Mouse (Mus musculus): ENCODE data around the gene Plxnb2.

Gene Plxnb2

DNA sequence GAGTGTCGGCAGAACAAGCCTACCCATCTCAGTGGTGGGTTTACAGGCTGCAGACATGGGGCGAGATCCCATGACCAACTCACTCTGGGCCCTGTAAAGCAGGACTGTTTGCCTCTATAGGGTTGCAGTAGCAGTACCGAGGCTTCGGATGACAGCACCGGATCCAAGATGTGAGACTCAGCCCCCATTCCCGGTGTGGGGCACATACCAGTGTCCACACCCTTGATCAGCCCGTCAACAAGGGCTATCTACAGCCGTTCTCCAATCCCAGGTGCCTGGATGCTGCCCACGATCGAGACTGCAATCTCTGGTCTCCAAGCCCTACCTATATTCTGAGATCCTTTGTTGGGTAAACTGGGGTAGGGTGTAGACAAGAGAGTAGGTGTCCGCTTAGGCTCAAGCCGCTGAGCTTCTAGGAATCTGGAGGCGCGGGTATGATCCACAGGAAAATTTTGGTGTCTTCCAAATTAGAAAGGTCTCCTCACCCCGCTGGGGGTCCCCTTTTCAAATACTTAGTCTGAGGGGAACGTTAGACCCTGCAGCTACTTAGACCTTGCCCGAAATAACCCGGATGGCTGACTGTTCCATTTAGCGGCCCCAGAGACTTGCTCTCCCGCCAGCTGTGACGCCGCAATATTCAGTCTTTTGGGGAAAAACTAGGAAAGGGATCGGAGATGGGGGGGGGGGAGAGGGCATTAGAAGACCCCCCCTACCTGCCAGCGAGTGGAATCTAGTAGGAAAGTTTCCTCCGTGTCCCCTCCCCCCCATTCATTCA lies 31.9 kb downstream of the Plxnb2 start:
- no peak for DNase-seq (ENCODE audit: low spot score)

DNA sequence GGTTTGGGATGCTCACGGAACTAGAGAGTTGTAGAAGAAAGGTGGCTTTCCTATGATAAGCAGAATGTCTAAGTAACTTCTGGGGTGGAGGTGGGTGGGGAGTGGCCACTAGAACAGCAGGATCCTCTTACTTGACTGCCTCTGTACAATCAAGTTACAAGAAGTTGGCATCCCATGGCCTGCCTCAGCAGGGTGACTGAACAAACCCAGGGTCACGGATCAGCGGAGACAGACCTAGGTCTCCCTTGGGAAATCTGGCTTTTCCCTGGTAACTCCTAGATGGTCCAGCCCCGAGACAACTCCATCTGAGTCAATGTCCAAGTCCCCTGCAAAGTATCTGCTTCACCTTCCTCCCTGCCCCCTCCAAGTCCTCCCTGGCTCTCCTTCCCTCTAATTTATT lies 32.7 kb downstream of the Plxnb2 start:
- no peak for DNase-seq (ENCODE audit: low spot score)

DNA sequence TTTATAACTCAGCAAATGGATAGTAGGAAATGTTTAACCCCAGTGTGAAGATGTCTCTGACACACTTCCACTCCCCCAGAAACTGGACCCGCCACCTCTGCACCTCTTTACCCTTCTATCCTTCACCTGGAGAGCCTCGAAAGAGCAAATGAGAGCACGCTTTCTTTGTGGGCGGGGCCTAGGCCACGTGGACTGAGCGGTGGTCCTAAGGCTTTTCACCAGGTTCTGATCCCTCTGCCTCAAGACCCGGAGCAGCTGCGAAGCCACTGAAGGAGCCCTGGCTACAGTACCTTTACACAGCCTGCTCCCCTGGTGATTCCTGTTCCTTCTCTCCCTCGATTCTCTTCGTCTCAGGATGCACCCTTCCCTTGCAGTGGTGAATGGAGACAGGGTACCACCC lies 33.1 kb downstream of the Plxnb2 start:
- DNase-seq (ENCODE audit: low spot score) = no peak

DNA sequence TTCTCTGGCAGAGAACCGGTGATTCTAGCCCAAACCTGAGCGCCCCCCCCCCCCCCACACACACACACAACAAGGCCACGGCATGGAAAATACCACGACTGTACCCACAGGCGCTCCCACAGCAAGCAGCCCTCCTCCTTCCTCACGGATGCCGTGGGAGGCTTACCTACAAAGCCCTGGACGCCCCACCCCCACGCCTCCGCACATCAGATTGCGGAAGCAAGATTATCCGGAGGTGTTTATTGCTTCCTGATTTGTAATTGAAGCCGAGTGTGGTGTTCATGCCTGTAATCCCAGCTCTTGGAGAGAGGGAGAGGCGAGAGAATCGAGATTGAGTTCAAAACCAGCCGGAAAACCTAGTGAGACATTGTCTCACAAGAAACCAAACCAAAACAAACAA lies 33.6 kb downstream of the Plxnb2 start:
- DNase-seq (ENCODE audit: low spot score) = no peak

DNA sequence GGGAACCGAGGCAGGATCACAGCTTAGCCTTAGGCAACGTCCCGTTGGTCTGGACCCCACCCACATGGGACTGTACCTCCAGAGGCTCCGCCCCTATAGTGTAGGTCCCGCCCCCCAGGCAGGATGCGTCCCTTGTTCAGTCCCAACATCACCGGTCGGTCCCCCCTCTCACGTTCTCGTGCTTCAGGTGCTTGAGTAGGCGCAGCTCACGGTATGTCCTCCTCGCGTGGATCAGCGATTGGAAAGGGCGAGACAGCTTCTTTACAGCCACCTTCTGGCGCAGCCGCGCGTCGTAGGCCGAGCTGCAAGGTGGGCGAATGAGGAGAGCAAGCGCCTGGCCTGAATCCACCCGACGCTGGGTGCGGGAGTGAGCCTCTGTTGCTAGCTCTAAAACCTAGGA lies 34.1 kb downstream of the Plxnb2 start:
- no peak for DNase-seq (ENCODE audit: low spot score)

DNA sequence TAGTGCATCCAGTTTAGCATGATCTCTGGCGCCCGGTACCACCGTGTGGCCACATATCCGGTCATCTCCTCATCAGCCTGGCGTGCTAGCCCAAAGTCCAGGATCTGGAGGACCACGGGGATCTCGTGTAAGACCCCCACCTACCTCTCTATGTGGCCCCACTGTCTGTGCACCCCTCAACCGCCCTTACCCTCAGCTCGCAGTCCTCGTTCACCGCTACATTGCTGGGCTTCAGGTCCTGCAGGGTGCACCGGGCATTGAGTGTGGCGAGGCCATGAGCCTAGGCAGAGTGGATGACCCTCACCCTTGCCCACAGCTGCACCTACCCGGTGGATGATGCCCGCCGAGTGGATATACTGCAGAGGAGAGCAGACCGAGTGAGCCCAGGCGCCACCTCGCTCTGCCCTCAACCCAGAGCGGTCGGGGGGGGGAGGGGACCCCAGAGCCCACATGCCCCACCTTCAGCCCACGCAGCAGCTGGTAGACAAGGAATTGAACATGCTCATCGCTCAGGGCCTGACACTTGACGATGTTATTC lies 34.7 kb downstream of the Plxnb2 start:
- DNase-seq (ENCODE audit: low spot score) = no peak

DNA sequence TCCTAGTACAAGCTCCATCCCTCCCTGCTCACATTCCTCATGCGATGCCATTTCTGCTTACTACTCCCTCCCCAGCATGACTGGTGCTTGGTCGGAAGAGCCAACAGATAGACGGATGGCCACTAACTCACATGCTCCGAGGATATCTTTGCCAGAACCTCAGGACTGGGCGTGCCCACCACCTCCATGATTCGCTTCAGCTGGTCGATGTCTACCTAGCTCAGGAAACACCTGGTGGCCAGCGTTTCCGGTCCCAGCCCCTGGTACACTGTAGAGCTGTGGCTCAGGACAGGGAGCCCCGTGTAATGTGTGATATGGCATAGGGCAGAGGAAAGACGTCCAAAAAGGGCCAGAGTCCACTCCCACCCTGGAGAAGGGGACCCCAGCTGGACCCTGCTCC lies 35.6 kb downstream of the Plxnb2 start:
- DNase-seq (ENCODE audit: low spot score) = no peak

DNA sequence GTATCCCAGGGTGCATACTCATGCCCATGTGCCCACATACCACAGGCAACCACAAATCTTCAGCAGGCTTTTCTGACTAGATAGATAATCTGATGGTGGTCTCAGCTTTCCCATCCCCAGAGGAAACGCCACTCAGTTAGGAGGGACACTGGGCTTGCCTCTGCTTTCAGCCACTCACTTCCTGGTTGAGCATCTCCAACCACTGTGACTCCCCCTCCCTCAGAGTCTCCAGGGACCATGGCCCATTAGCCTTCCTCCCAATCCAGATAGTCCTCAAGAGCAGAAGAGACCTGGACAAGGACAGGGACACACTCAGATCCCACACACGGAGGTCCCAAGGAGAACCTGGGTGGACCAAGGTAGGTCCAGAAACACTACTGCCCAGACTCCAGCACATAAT lies 37.5 kb downstream of the Plxnb2 start:
- DNase-seq (ENCODE audit: low spot score) = no peak

DNA sequence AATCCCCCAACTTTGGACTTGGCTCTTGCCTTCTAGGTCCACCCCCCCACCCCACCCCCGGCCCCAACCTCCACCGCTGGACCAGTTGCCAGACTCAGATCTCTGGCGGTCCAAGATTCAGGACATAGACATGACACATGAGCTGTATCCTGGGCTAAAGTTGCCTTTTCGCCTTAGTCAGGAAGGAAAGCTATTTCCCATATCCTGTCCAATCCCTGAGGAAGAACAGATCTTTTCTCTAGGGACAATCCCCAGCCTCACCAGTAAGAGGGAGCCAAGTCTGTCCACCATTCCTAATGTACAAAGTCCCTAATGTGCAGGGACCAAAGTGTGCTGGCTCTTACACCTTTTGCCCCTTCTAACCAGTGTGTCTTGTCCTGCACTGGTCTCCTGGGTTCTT lies 38.7 kb downstream of the Plxnb2 start:
- no peak for DNase-seq (ENCODE audit: low spot score)

DNA sequence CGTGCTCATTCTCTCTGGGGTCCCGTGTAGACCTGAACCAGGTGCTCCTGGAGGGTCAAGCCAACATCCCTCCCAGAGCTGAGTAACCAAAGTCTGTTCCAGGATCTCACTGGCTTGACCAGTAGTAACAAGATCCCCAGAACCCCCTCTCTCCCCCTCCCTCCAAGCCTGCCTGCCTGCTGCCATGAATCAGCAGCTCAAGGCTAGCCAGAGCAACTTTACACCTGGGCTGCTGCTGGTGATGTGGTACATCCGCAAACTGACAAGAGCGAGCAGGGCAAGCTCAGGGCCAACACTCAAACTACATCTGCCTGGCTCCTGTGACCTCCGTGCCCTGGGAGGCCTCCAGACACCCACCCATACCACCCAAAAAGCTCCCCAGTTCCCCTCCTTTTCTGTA lies 39.1 kb downstream of the Plxnb2 start:
- DNase-seq (ENCODE audit: low spot score) = no peak

DNA sequence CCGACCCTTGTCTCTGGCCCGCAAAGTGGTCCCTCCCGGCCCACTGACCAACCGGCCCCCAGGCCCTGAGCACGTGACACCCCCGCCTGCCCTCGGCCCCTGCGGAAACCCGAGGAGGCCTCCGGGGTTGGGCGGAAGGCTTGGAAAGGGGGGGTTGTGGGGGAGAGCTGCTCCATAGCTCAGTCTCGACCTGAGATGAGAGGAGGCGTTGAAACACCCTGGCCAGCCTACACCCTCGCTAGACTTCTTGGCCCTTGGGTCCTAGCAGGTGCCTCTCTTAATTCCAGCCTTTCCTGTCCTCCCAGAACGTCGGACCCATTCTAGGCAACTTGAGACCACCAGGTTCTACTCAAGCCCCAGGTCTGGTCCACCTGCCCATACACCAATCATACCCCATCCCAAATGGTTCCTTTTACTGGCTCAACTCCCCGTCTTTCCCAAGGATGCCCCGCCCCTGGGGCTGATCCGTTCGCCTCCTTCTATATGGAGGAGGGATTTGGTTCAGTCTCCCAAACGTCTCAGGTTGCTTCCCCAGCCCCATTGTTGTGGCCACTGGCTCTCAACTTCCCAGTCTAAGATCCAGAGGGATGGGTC lies 39.8 kb downstream of the Plxnb2 start, which contains the start of gene Mapk12:
Mapk12 (minus strand) TSS at position 45 of the 594 bp plus-strand sequence.
- no peak for DNase-seq (ENCODE audit: low spot score)

DNA sequence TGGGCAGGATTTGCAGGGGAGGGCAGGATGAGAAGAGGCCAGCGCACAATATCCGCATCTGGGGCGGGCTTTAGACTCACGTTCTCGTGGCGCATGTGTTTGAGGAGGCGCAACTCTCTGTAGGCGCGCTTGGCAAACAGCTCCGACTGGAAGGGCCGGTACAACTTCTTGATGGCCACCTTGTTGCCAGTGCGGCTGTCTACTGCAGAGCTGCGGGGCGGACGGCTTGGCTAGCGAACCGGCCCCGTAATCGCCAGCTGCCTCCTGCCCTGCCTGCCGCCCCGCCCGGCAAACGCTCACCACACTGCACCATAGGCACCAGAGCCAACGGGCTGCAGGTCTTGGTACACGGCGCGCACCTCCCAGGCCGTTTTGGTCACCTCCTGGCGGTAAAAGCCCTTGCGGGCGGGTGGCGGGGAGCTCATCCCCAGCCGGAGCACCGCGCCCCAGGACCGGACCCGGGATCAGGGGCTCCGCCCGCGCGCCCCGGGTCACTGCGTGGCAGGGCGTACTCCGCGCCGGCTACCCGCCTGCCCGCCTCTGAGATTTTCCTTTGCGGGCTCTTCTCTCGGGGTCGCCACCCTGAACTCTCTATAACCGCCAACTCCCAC lies 40.4 kb downstream of the Plxnb2 start:
- no peak for DNase-seq (ENCODE audit: low spot score)

DNA sequence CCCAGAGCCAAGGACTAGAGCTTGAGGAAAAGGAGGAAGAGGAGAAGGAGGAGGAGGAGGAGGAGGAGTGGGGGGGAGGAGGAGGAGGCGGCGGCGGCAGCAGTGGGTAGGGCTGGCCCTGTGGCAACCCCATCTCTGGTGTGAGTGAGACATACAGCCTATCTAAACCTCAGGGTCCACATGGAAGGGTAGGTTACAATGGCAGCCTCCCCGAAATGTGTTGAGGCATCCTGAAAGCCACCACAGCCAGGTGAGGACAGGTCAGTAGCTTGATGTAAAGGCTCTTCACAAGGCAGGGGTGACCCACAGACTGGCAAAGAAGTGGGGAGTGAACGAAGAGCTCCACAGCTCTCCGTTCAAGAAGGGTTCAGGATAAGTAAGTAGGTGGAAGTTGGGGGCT lies 42.1 kb downstream of the Plxnb2 start:
- DNase-seq (ENCODE audit: low spot score) = no peak

DNA sequence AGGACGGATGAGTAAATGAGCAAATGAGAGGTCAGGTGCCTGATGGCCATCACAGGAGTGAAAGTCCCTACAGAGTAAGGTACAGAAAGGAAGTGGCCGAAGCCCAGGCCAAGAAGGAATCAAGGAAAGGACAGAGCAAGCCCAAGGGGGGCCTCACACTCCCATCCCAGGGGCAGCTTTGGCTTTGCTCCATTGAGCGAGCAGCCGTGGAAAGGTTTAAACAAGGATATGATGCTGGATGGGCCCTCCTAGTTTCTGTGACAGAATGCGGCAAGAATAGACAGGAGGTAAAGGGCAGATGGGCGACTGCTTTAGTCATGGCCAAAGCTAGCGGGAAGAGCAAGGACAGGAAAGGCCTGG lies 42.6 kb downstream of the Plxnb2 start:
- no peak for DNase-seq (ENCODE audit: low spot score)

DNA sequence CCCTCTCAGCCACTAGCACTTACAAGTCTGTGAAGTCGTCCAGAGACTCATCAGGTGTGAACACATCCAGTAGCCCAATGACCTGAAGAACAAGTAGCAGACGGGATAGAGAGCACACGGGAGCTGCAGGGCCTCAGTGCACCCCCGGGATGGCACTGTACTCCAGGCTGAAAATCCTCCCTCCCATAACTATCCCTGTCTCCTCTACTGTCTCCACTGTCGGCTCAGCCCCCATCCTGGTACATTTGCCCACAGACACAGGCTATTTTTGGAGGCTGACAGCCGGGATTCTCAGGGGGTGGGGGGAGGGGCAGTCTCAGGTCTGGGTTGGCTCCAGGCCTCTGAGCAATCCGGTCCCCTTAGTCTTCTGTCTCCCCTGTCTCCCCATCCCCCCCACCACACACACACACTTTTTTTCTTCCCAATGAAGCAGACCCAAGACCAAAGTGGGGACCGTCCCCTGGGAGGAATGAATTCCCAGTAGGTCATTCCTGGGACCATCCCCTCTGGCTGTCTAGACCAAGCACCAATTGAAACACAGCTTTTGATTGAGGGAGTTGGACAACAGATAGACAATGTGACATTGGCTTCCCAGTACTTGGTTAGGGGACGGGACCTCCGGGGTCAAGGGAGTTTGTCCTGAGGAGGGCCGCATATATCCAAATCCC lies 43.1 kb downstream of the Plxnb2 start:
- DNase-seq (ENCODE audit: low spot score) = no peak

DNA sequence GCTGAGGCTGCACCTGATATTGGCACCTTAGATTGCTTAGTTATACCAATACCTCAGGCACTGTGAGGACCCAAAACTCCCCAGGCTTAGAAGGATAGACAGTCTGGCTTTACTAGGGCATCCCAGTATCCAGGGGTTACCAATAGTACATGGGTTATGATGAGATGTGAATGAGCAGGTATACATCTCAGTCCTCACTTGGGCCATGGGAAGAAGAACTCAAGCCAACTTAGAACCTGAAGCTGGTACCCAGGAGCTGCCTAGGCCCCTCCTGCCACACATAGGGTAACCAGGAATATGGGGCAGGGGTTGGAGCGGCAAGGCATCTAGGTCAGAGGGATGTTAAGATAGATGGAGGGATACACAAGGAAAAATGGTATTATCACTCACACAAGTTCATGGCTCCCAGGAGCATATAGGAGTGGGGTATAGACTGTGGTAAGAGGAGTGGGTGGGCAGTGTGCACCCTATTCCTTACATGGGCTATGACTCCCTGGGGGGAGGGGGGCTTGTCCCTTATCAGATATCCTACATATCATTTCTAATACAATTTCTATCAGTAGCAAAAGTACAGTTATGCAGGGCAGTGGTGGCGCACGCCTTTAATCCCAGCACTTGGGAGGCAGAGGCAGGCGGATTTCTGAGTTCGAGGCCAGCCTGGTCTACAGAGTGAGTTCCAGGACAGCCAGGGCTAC lies 44.0 kb downstream of the Plxnb2 start:
- DNase-seq (ENCODE audit: low spot score) = no peak

DNA sequence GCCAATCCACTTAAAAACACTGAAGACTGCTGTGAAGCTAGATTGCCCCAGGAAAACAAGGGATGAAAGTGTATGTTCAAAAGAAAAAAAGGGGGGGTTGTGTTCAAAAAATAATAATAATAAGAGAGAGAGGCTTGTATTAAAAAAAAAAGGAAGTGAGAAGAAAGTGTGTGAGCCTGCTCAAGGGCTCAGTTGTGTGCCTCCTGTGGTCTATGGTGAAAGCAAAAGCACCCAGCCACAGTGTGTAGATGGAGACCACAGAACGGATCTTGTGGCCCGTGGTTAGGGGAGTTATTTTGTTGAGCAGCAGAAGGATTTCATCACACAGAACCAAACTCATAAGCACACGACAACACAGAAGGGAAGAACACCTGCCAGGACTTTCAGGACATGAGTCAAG lies 49.3 kb downstream of the Plxnb2 start:
- peak; percentile 58 for DNase-seq (ENCODE audit: low spot score)

DNA sequence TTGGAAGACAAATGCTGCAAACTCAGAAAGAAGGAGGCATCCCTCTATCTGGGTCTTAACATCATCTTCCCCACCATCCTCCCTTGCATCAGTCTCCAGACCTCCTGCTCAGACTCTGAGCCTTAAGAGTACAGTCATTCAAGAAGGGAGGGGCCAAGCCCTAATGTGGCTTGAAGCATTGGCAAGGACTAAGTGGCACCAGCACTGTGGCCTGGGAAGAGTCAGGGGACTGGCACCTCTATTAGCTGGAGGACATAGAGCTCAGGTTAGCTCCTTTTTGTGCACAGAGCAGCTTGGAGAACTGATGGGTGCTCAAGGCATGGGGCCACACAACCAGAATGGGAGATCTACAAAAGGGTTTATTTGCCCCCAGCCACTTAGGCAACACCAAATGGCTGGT lies 50.3 kb downstream of the Plxnb2 start:
- DNase-seq (ENCODE audit: low spot score) = no peak

DNA sequence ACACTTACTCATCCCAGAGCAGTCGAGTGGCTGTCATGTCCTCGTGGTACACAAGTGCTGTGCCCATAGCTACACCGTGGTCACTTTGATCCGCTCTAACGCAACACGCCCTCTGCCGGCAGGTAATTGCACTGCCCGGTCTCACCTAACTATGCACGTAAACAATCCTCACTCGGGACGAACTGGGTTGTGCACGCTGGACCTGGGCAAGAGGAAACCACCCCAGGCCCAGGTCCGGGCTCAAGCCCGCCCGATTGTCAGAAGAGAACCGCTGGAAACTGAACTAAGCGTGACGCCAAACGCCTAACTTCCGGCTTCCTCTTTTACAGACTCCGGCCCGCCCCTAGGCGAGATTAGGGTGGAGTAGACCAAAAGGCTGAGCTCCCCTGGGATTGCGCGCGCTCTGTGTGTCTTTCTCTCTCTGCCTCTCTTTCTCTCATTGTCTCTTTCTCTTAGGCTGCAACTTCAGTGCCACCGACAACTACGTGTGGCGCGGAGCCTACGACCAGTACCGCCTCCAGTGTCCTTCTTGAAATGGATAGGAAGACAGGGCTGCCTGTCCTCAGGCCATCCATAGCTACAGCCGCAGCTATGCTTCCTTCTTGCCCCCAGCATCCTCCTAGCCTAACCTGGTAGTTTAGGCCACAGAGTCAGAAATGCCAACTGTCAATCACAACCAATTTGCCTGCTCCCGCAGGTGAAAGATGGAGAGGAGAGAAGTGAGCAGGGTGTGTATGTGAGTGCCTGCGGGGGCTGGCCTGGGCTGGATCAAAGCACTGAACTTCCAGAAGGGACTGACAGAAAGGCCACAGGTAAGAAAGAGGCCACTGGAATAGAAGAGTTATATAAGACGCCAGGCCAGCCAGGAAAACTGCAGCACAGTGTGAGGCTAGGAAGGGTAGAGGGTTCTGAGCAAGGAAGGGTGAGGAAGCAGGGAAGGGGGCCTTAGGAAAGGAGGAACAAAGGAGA lies 51.9 kb downstream of the Plxnb2 start, which contains the start of gene Hdac10:
Hdac10 (minus strand) TSS at position 319 of the 969 bp plus-strand sequence.
- peak; percentile 81 for DNase-seq (ENCODE audit: low spot score)

DNA sequence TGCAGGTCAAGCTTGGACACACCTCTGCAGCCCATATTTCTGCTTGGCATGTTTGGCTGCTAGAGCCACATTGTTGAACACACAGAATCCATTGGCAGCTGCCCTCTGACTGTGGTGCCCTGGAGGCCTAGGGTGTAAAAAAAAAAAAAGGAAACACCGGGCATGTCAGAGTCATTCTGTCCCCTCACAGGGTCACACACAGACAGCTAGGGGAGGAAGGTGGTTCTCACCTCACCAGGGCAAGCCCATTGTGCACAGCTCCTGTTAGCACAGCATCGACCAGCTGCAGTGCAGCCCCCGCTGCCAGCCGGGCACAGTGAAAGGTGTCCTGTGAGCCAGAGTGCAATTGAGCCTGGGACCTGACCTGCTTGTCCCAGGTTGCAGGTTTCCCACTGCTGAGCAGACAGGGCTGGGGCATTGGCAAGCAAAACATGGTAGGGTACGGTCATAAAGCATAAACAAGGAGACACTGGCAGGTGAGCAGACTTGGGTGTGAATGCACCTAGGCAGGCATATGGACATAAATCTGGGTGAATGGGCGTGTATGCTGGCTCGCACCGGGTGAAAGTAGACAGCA lies 53.1 kb downstream of the Plxnb2 start:
- no peak for DNase-seq (ENCODE audit: low spot score)
